Mouse (Mus musculus): ENCODE measurements around the gene Kcnk4.

GRCm38 (mm10) chr19:6981465-6981864 is 47.1 kb upstream of the Kcnk4 start:
- no peak for TF ChIP-seq CTCF (IDR thresholded peaks at IDR 0.05; ENCODE audit: low read depth, low read length)
- TF ChIP-seq TAL1 (conservative IDR thresholded peaks at IDR 0.05; ENCODE audit: low read depth, low read length): no peak
- TF ChIP-seq GATA1 (IDR thresholded peaks at IDR 0.05; ENCODE audit: borderline replicate concordance, low read length): no peak
- no peak for TF ChIP-seq POLR2AphosphoS5 (IDR thresholded peaks at IDR 0.05; ENCODE audit: insufficient replicate concordance, low read depth, low read length)
- TF ChIP-seq GATA2 (IDR thresholded peaks at IDR 0.05; ENCODE audit: borderline replicate concordance, low read depth, low read length): no peak
